ENCODE assay signal across 8 mouse cellular contexts in genomic region chr7:100607214-100608129, GRCm38 (mm10). TPM values are rescaled to one million over a fixed set of nuclear protein-coding genes. Genes with fewer than 3 reads are reported as not detected.
A peak's percentile ranks its signal among the peaks of the same experiment; 100 is the strongest.
DNase-seq lines count a peak whose midpoint lies in the region; ATAC-seq and TF ChIP-seq lines count a peak whose summit lies in the region.

Gene Rab6a (plus strand): TSS chr7:100607410.

- intact Hi-C loops in heart, postnatal 36 days (cut with DNase I), result loop anchor here (1.0 kb wide), 1 partner anchor 16 kb away; no protein-coding TSS in a partner anchor

- peak within 1 kb of the TSS; percentile 77 for H3K4me2 ChIP-seq in forebrain, embryonic 16.5 days (ENCODE audit: low read length)
- peak within 1 kb of the TSS; percentile 85 for H3K4me2 ChIP-seq in lung, embryonic 14.5 days

- peaks cover 24% of the 10 kb centered on the region for H3K4me1 ChIP-seq in G1E (ENCODE audit: insufficient read depth, low read depth, low read length)
- peaks cover 8% of the 10 kb centered on the region for H3K4me1 ChIP-seq in forebrain, embryonic 16.5 days (replicated peaks; ENCODE audit: control insufficient read depth, insufficient read depth, low read length)
- no peaks in the 10 kb centered on the region; the same call in 1 of the 2 replicates for H3K4me1 ChIP-seq in lung, embryonic 14.5 days (ENCODE audit: insufficient read depth)
- no peaks in the 10 kb centered on the region for H3K4me1 ChIP-seq in olfactory bulb, adult 2 months (ENCODE audit: control insufficient read depth, insufficient read depth, low read length)
- H3K4me1 ChIP-seq in thymus, adult 2 months (replicated peaks; ENCODE audit: control insufficient read depth, insufficient read depth, low read length), result peaks cover 5% of the 10 kb centered on the region

- peak; percentile 96 for ATAC-seq in G1E (ENCODE audit: extremely low read depth, insufficient number of reproducible peaks, low FRiP score, poor library complexity, severe bottlenecking)
- ATAC-seq in forebrain, embryonic 16.5 days, result peak; percentile 98
- peak; percentile 97 for ATAC-seq in lung, embryonic 14.5 days (ENCODE audit: insufficient read depth)

- DNase-seq in G1E (ENCODE audit: low spot score), result peak; percentile 95
- DNase-seq in cerebellum, adult 18-20 months, result peak; percentile 97 to 99
- peak; percentile 93 to 95 for DNase-seq in heart, postnatal 36 days
- peak; percentile 97 to 99 for DNase-seq in layer of hippocampus, adult 2 months (ENCODE audit: low spot score in 2 of 2)
- DNase-seq in lung, embryonic 14.5 days, result peak; percentile 99
- peak; percentile 90 for DNase-seq in thymus, adult 2 months

- no peak for TF ChIP-seq CTCF in G1E (IDR thresholded peaks at IDR 0.05; ENCODE audit: low read depth, low read length)
- TF ChIP-seq CTCF in layer of hippocampus, adult 2 months (conservative IDR thresholded peaks at IDR 0.05), result peak; percentile 54
- peak; percentile 33; the same call in 1 of the 2 replicates for TF ChIP-seq CTCF in lung, embryonic 14.5 days (IDR thresholded peaks at IDR 0.05; ENCODE audit: low read depth)
- TF ChIP-seq CTCF in olfactory bulb, adult 2 months (IDR thresholded peaks at IDR 0.05; ENCODE audit: insufficient read depth, low read depth, low read length), result no peak
- peak; percentile 59; the same call in 1 of the 2 replicates for TF ChIP-seq CTCF in thymus, adult 2 months (IDR thresholded peaks at IDR 0.05; ENCODE audit: borderline replicate concordance, control insufficient read depth, extremely low read depth, insufficient read depth, low read length, poor library complexity)

- no peaks in the 10 kb centered on the region for H3K9me3 ChIP-seq in G1E (replicated peaks)
- H3K9me3 ChIP-seq in forebrain, embryonic 16.5 days (ENCODE audit: control insufficient read depth, low read length), result no peaks in the 10 kb centered on the region
- no peaks in the 10 kb centered on the region for H3K9me3 ChIP-seq in lung, embryonic 14.5 days (ENCODE audit: low read depth, low read length)

- no peaks in the 10 kb centered on the region; the same call in 1 of the 2 replicates for H3K27me3 ChIP-seq in G1E (ENCODE audit: insufficient read depth, low read length)
- no peaks in the 10 kb centered on the region; the same call in 1 of the 2 replicates for H3K27me3 ChIP-seq in forebrain, embryonic 16.5 days (replicated peaks; ENCODE audit: control insufficient read depth, insufficient read depth, low read length)
- H3K27me3 ChIP-seq in lung, embryonic 14.5 days (ENCODE audit: insufficient read depth, low read length), result no peaks in the 10 kb centered on the region
- H3K27me3 ChIP-seq in thymus, adult 2 months (ENCODE audit: control insufficient read depth, insufficient read depth, low read length), result no peaks in the 10 kb centered on the region

- H3K4me3 ChIP-seq in G1E (ENCODE audit: low read depth, low read length), result peak within 1 kb of the TSS; percentile 98
- peak within 1 kb of the TSS; percentile 93 for H3K4me3 ChIP-seq in forebrain, embryonic 16.5 days (replicated peaks; ENCODE audit: low read length)
- H3K4me3 ChIP-seq in layer of hippocampus, adult 2 months, result peak within 1 kb of the TSS; percentile 79
- peak within 1 kb of the TSS; percentile 100 for H3K4me3 ChIP-seq in lung, embryonic 14.5 days (ENCODE audit: low read depth, low read length)
- peak within 1 kb of the TSS; percentile 88 for H3K4me3 ChIP-seq in olfactory bulb, adult 2 months (ENCODE audit: insufficient read depth, low read depth, low read length)
- H3K4me3 ChIP-seq in thymus, adult 2 months (ENCODE audit: control insufficient read depth, insufficient read depth, low read length), result peak within 1 kb of the TSS; percentile 77

- peak within 1 kb of the TSS; percentile 100 for H3K9ac ChIP-seq in forebrain, embryonic 16.5 days (replicated peaks; ENCODE audit: low read depth, low read length)
- H3K9ac ChIP-seq in lung, embryonic 14.5 days, result peak within 1 kb of the TSS; percentile 97

- under 1% methylated on average over 103 of the region's 105 CpGs for WGBS in forebrain, embryonic 16.5 days
- WGBS in lung, embryonic 14.5 days, result under 1% methylated on average over 102 of the region's 105 CpGs
- under 1% methylated on average over 105 of the region's 105 CpGs for WGBS in olfactory bulb, adult 2 months
- under 1% methylated on average over 105 of the region's 105 CpGs for WGBS in thymus, adult 2 months

- peak within 1 kb of the TSS; percentile 99 for H3K27ac ChIP-seq in forebrain, embryonic 16.5 days (ENCODE audit: low read length)
- peak within 1 kb of the TSS; percentile 99 for H3K27ac ChIP-seq in layer of hippocampus, adult 2 months
- H3K27ac ChIP-seq in lung, embryonic 14.5 days (ENCODE audit: low read depth), result peak within 1 kb of the TSS; percentile 99
- H3K27ac ChIP-seq in olfactory bulb, adult 2 months (ENCODE audit: insufficient read depth, low read depth, low read length), result peak within 1 kb of the TSS; percentile 93
- no peak within 1 kb of the TSS for H3K27ac ChIP-seq in thymus, adult 2 months (ENCODE audit: control insufficient read depth, insufficient read depth, low read length)

- peak; percentile 88 for TF ChIP-seq POLR2A in olfactory bulb, adult 2 months (IDR thresholded peaks at IDR 0.05; ENCODE audit: insufficient read depth, low read depth, low read length)
- TF ChIP-seq POLR2A in thymus, adult 2 months (IDR thresholded peaks at IDR 0.05; ENCODE audit: control insufficient read depth, extremely low read depth, insufficient read depth, low read length, poor library complexity), result peak; percentile 80

- H3K36me3 ChIP-seq in G1E (replicated peaks), result peaks cover 5% of the 10 kb centered on the region
- no peaks in the 10 kb centered on the region for H3K36me3 ChIP-seq in forebrain, embryonic 16.5 days (ENCODE audit: control insufficient read depth, insufficient read depth)
- no peaks in the 10 kb centered on the region for H3K36me3 ChIP-seq in lung, embryonic 14.5 days (ENCODE audit: insufficient read depth)
- no peaks in the 10 kb centered on the region for H3K36me3 ChIP-seq in thymus, adult 2 months (ENCODE audit: control insufficient read depth, insufficient read depth, low read length)

RNA-seq across cellular contexts. Expression of gene Rab6a, which starts in this region (rescaled TPM):
- total RNA-seq in G1E (2014; fragmentation: Nextera tagmentation), result 97.7 and 112 TPM in 2 replicates
- 71.9 and 89.2 TPM in 2 replicates for total RNA-seq in G1E (2017)
- polyA plus RNA-seq in G1E (2012), result 18.8 and 29.6 TPM in 2 replicates
- polyA plus RNA-seq in forebrain, embryonic 16.5 days (2015; fragmentation: Nextera tagmentation; extraction: Ambion mirVana), result 209 and 217 TPM in 2 replicates
- total RNA-seq in heart, postnatal 36 days (2021), result 10 to 100 TPM; 65.6 to 68.0 TPM
- 100 to 1,000 TPM; 349 to 374 TPM for total RNA-seq in layer of hippocampus, adult 2 months (2021)
- polyA plus RNA-seq in lung, embryonic 14.5 days (2014; fragmentation: Nextera tagmentation; extraction: Ambion mirVana), result 102 and 105 TPM in 2 replicates
- not detected in 2 replicates for polyA plus RNA-seq in olfactory bulb, adult 2 months (2012; ENCODE audit: insufficient read depth, insufficient read length, low replicate concordance, missing spikeins)
- 25.9 and 36.9 TPM in 2 replicates for polyA plus RNA-seq in thymus, adult 2 months (2012; rRNA removed)

Comparison
In these comparisons a context has a peak if more than half of its experiments do, and no peak if none do; other contexts are left out.
1. CTCF ChIP-seq: peak in layer of hippocampus, adult 2 months (single experiment), lung, embryonic 14.5 days (single experiment) and thymus, adult 2 months (single experiment); none in G1E (single experiment) and olfactory bulb, adult 2 months (single experiment).
2. Peak in every context shown above with its lines, with median percentiles within 50 percentile points of each other: ATAC-seq, DNase-seq and H3K4me3 ChIP-seq.